In genomic region chr1:119487917-119488590, GRCm38 (mm10) we compare ENCODE assay signal across 13 mouse cellular contexts. TPM values are rescaled to one million over a fixed set of nuclear protein-coding genes. Genes with fewer than 3 reads are reported as not detected.
DNase-seq lines count a peak whose midpoint lies in the region; ATAC-seq and TF ChIP-seq lines count a peak whose summit lies in the region.
"Had no signal": no experiment of that assay in that cellular context is flagged by ENCODE, and none has a peak within 500 bp of the region (broad histone marks: within the 10 kb centered on the region; RNA-seq: fewer than 3 reads in every experiment).

No protein-coding gene starts in this region.

- DNase-seq in heart, adult 8-10 months (ENCODE audit: low spot score): no peak
- DNase-seq in adipocyte (ENCODE audit: low spot score): peak; percentile 51
- DNase-seq in thymus, adult 2 months: peak; percentile 31
- DNase-seq in cerebellum, postnatal 14 days: no peak
- no peak for DNase-seq in cerebellum, adult 11 months
- DNase-seq: cerebellum, adult 11-12 months; gastrocnemius, postnatal 36 days; heart, postnatal 10 days; kidney, postnatal 10 days had no signal

- H3K9me3 ChIP-seq in heart, embryonic 13.5 days: no peaks in the 10 kb centered on the region
- H3K9me3 ChIP-seq in embryonic facial prominence, embryonic 12.5 days: no peaks in the 10 kb centered on the region
- H3K9me3 ChIP-seq: liver, embryonic 12.5 days; lung, embryonic 15.5 days had no signal

- TF ChIP-seq CTCF in thymus, adult 2 months (IDR thresholded peaks at IDR 0.05; ENCODE audit: borderline replicate concordance, control insufficient read depth, extremely low read depth, insufficient read depth, low read length, poor library complexity): no peak

- TF ChIP-seq POLR2A in thymus, adult 2 months (IDR thresholded peaks at IDR 0.05; ENCODE audit: control insufficient read depth, extremely low read depth, insufficient read depth, low read length, poor library complexity): no peak

- H3K27ac ChIP-seq in heart, embryonic 13.5 days (replicated peaks): peak overlapping the region; percentile 48; the same call in 1 of the 2 replicates
- H3K27ac ChIP-seq in embryonic facial prominence, embryonic 12.5 days: 0 out of 2 replicates have a peak overlapping the region, but pooled peaks have one; percentile 25
- peak overlapping the region; percentile 95 for H3K27ac ChIP-seq in thymus, adult 2 months (ENCODE audit: control insufficient read depth, insufficient read depth, low read length)
- H3K27ac ChIP-seq: liver, embryonic 12.5 days; lung, embryonic 15.5 days had no signal

- peaks cover 19% of the 10 kb centered on the region for H3K36me3 ChIP-seq in heart, embryonic 13.5 days
- no peaks in the 10 kb centered on the region for H3K36me3 ChIP-seq in embryonic facial prominence, embryonic 12.5 days
- no peaks in the 10 kb centered on the region for H3K36me3 ChIP-seq in thymus, adult 2 months (ENCODE audit: control insufficient read depth, insufficient read depth, low read length)
- H3K36me3 ChIP-seq: lung, embryonic 15.5 days had no signal

- 29% methylated on average over 7 of the region's 10 CpGs for WGBS in heart, embryonic 13.5 days
- WGBS in embryonic facial prominence, embryonic 12.5 days: 35% methylated on average over 6 of the region's 10 CpGs
- WGBS in thymus, adult 2 months: 34% methylated on average over 10 of the region's 10 CpGs

- no peaks in the 10 kb centered on the region for H3K27me3 ChIP-seq in heart, embryonic 13.5 days (replicated peaks)
- no peaks in the 10 kb centered on the region for H3K27me3 ChIP-seq in embryonic facial prominence, embryonic 12.5 days
- H3K27me3 ChIP-seq in thymus, adult 2 months (ENCODE audit: control insufficient read depth, insufficient read depth, low read length): no peaks in the 10 kb centered on the region
- H3K27me3 ChIP-seq: liver, embryonic 12.5 days; lung, embryonic 15.5 days had no signal

- H3K4me3 ChIP-seq in heart, embryonic 13.5 days: no peak overlapping the region
- no peak overlapping the region for H3K4me3 ChIP-seq in embryonic facial prominence, embryonic 12.5 days
- H3K4me3 ChIP-seq in thymus, adult 2 months (ENCODE audit: control insufficient read depth, insufficient read depth, low read length): no peak overlapping the region
- H3K4me3 ChIP-seq: liver, embryonic 12.5 days; lung, embryonic 15.5 days had no signal

- H3K4me1 ChIP-seq in heart, embryonic 13.5 days: peaks cover 88% of the 10 kb centered on the region
- H3K4me1 ChIP-seq in embryonic facial prominence, embryonic 12.5 days: peaks cover 40% of the 10 kb centered on the region
- H3K4me1 ChIP-seq in thymus, adult 2 months (replicated peaks; ENCODE audit: control insufficient read depth, insufficient read depth, low read length): peaks cover 51% of the 10 kb centered on the region

- peak overlapping the region; percentile 33 for H3K9ac ChIP-seq in heart, embryonic 13.5 days
- no peak overlapping the region for H3K9ac ChIP-seq in embryonic facial prominence, embryonic 12.5 days
- H3K9ac ChIP-seq: liver, embryonic 12.5 days; lung, embryonic 15.5 days had no signal

- ATAC-seq in heart, embryonic 13.5 days (ENCODE audit: extremely low read depth, insufficient number of reproducible peaks, low FRiP score, low TSS enrichment): no peak
- peak; percentile 44; the same call in 1 of the 2 replicates for ATAC-seq in embryonic facial prominence, embryonic 12.5 days (ENCODE audit: insufficient number of reproducible peaks, insufficient read depth, low FRiP score, low TSS enrichment)
- ATAC-seq: liver, embryonic 12.5 days had no signal

- H3K4me2 ChIP-seq in heart, embryonic 13.5 days: peak overlapping the region; percentile 32
- H3K4me2 ChIP-seq in embryonic facial prominence, embryonic 12.5 days (replicated peaks): no peak overlapping the region
- H3K4me2 ChIP-seq: liver, embryonic 12.5 days; lung, embryonic 15.5 days had no signal

RNA-seq across cellular contexts. Expression of gene Ralb, which starts 16.5 kb away (rescaled TPM):
- 154 and 158 TPM in 2 replicates for polyA plus RNA-seq in heart, embryonic 13.5 days (2015; fragmentation: Nextera tagmentation; extraction: Ambion mirVana)
- total RNA-seq in heart, adult 8-10 months (2022): 10 to 100 TPM; 22.7 to 29.9 (median 27.2) TPM
- polyA plus RNA-seq in embryonic facial prominence, embryonic 12.5 days (2016; fragmentation: Nextera tagmentation; extraction: Ambion mirVana): 128 and 131 TPM in 2 replicates
- 32.4 and 33.5 TPM in 2 replicates for polyA plus RNA-seq in thymus, adult 2 months (2012; rRNA removed)

RNA-seq across cellular contexts. Expression of gene Tmem185b, which starts 37.9 kb away (rescaled TPM):
- 22.1 and 24.2 TPM in 2 replicates for polyA plus RNA-seq in heart, embryonic 13.5 days (2015; fragmentation: Nextera tagmentation; extraction: Ambion mirVana)
- 10 to 100 TPM; 11.5 to 13.9 (median 11.8) TPM for total RNA-seq in heart, adult 8-10 months (2022)
- 26.0 and 27.2 TPM in 2 replicates for polyA plus RNA-seq in embryonic facial prominence, embryonic 12.5 days (2016; fragmentation: Nextera tagmentation; extraction: Ambion mirVana)
- 61.2 and 64.8 TPM in 2 replicates for polyA plus RNA-seq in thymus, adult 2 months (2012; rRNA removed)

Comparison
In these comparisons a context has a peak if more than half of its experiments do, and no peak if none do; other contexts are left out.
1. H3K27ac ChIP-seq: peak in every context shown above with its lines; median percentile 95 in thymus, adult 2 months; 48 in heart, embryonic 13.5 days; 25 in embryonic facial prominence, embryonic 12.5 days.
2. DNase-seq: peak in adipocyte (single experiment) and thymus, adult 2 months (single experiment); none in heart, adult 8-10 months (single experiment), cerebellum, postnatal 14 days (0 of 2) and cerebellum, adult 11 months (single experiment).